In the genomic region with DNA sequence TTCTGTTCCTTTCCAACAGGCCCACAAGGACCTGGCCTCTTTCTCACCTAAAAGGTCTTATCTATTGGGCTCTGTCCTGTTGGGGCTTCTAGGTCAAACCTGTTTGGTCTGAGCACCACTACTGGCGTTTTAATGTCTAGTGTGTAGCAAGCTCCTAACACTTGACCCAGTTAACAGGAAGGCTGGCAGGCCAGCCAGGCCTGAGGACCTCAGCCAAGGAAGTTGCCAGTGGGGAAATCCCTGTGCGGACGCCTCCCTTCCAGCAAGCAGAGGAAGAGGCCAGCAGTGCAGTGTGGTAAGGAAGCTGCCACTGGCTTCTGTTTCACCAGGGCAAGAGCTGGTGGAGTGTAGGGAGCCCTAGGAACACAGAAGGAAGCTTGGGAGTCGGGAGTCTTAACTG, we compare ENCODE assay signal across 9 mouse cellular contexts.
DNase-seq lines count a peak whose midpoint lies in the region; ATAC-seq and TF ChIP-seq lines count a peak whose summit lies in the region.
"Had no signal": no experiment of that assay in that cellular context is flagged by ENCODE, and none has a peak within 500 bp of the region (broad histone marks: within the 10 kb centered on the region; RNA-seq: fewer than 3 reads in every experiment).

No protein-coding gene starts in this region.

- no peak overlapping the region for H3K9ac ChIP-seq in heart, adult 2 months (ENCODE audit: low read depth, low read length)
- no peak overlapping the region for H3K9ac ChIP-seq in heart, embryonic 12.5 days
- H3K9ac ChIP-seq: limb, embryonic 12.5 days had no signal

- no peaks in the 10 kb centered on the region for H3K9me3 ChIP-seq in heart, embryonic 12.5 days (replicated peaks)
- H3K9me3 ChIP-seq: limb, embryonic 12.5 days had no signal

- H3K4me3 ChIP-seq in heart, adult 2 months, result no peak overlapping the region
- H3K4me3 ChIP-seq in heart, embryonic 12.5 days, result no peak overlapping the region
- H3K4me3 ChIP-seq: limb, embryonic 12.5 days had no signal

- H3K4me1 ChIP-seq in heart, adult 2 months (ENCODE audit: control insufficient read depth, insufficient read depth, low read length), result peaks cover 18% of the 10 kb centered on the region
- H3K4me1 ChIP-seq in heart, embryonic 12.5 days (replicated peaks), result peaks cover 21% of the 10 kb centered on the region
- H3K4me1 ChIP-seq: limb, embryonic 12.5 days had no signal

- H3K27me3 ChIP-seq in heart, adult 2 months (ENCODE audit: control insufficient read depth, insufficient read depth, low read length), result no peaks in the 10 kb centered on the region
- H3K27me3 ChIP-seq in heart, embryonic 12.5 days (replicated peaks), result no peaks in the 10 kb centered on the region; the same call in 1 of the 2 replicates
- H3K27me3 ChIP-seq: limb, embryonic 12.5 days had no signal

- peak; percentile 74 to 86 for DNase-seq in heart, adult 2 months
- peak; percentile 85 for DNase-seq in adrenal gland, postnatal 10 days
- DNase-seq in gastrocnemius, postnatal 10 days, result peak; percentile 73
- DNase-seq in kidney, postnatal 25 days, result peak; percentile 54 to 74
- peak; percentile 23 for DNase-seq in urinary bladder, postnatal 25 days (ENCODE audit: low spot score)
- no peak for DNase-seq in retina, embryonic 14.5 days (ENCODE audit: low spot score)
- no peak for DNase-seq in frontal cortex, postnatal 14 days (ENCODE audit: low spot score in 2 of 2)

- TF ChIP-seq POLR2A in heart, adult 2 months (IDR thresholded peaks at IDR 0.05; ENCODE audit: insufficient read depth, low read depth, low read length), result no peak

- no peaks in the 10 kb centered on the region; the same call in 1 of the 2 replicates for H3K79me2 ChIP-seq in heart, adult 2 months (replicated peaks; ENCODE audit: control insufficient read depth, insufficient read depth, low read length)

- no peak for TF ChIP-seq CTCF in heart, adult 2 months (IDR thresholded peaks at IDR 0.05)

- H3K36me3 ChIP-seq in heart, adult 2 months (ENCODE audit: control insufficient read depth, insufficient read depth, low read length), result peaks cover 3% of the 10 kb centered on the region; the same call in 1 of the 2 replicates
- peaks cover 3% of the 10 kb centered on the region; the same call in 1 of the 2 replicates for H3K36me3 ChIP-seq in heart, embryonic 12.5 days

- 0 out of 2 replicates have a peak, but pooled peaks have one; percentile 30 for TF ChIP-seq EP300 in heart, adult 2 months (IDR thresholded peaks at IDR 0.05; ENCODE audit: insufficient read depth, low read depth, low read length)

- peak overlapping the region; percentile 12; the same call in 1 of the 2 replicates for H3K27ac ChIP-seq in heart, adult 2 months
- H3K27ac ChIP-seq in heart, embryonic 12.5 days (ENCODE audit: poor library complexity, severe bottlenecking), result no peak overlapping the region
- H3K27ac ChIP-seq: limb, embryonic 12.5 days had no signal

- no peak for ATAC-seq in heart, embryonic 12.5 days (ENCODE audit: insufficient number of reproducible peaks, low FRiP score)

- intact Hi-C loops in heart, adult 2 months (cut with DNase I), result no loop called here

- no peak overlapping the region for H3K4me2 ChIP-seq in heart, embryonic 12.5 days
- H3K4me2 ChIP-seq: limb, embryonic 12.5 days had no signal

- WGBS in heart, adult 2 months, result 8% methylated on average over 4 of the region's 4 CpGs
- 67% methylated on average over 4 of the region's 4 CpGs for WGBS in heart, embryonic 12.5 days

Comparison
In these comparisons a context has a peak if more than half of its experiments do, and no peak if none do; other contexts are left out.
1. DNase-seq: peak in heart, adult 2 months (2 of 2), adrenal gland, postnatal 10 days (single experiment), gastrocnemius, postnatal 10 days (single experiment), kidney, postnatal 25 days (2 of 2) and urinary bladder, postnatal 25 days (single experiment); none in retina, embryonic 14.5 days (single experiment) and frontal cortex, postnatal 14 days (0 of 2).